Mouse (Mus musculus): ENCODE measurements at regions not wholly inside any gene's neighbourhood (a gene's known extent, or its start where the extent isn't known, plus 50 kb on each side); places are given as distances from the start of the nearest gene placed in this dataset.

GRCm38 (mm10) chr2:75468851-75469250 lies 190.2 kb upstream of the Hnrnpa3 start:
- no peaks in the 10 kb centered on the region for H3K27me3 ChIP-seq (ENCODE audit: control insufficient read depth, insufficient read depth, low read length)
- no peak overlapping the region for H3K27ac ChIP-seq (ENCODE audit: insufficient read depth, low read depth, low read length)
- no peaks in the 10 kb centered on the region for H3K36me3 ChIP-seq (ENCODE audit: control insufficient read depth, insufficient read depth, low read length)
- TF ChIP-seq POLR2A (IDR thresholded peaks at IDR 0.05; ENCODE audit: low read depth, low read length): no peak
- TF ChIP-seq CTCF (IDR thresholded peaks at IDR 0.05; ENCODE audit: extremely low read depth, insufficient read length, insufficient replicate concordance, low read depth, low read length): no peak
- H3K4me1 ChIP-seq (ENCODE audit: control insufficient read depth, insufficient read depth, insufficient read length, low read length): 0 out of 2 replicates have a peak, but pooled peaks cover 2% of the 10 kb centered on the region
- no peak overlapping the region for H3K4me3 ChIP-seq (ENCODE audit: low read depth, low read length)
- WGBS: 79% methylated on average over 8 of the region's 8 CpGs

GRCm38 (mm10) chr2:75469958-75470687 lies 188.9 kb upstream of the Hnrnpa3 start:
- H3K36me3 ChIP-seq (ENCODE audit: control insufficient read depth, insufficient read depth, low read length): no peaks in the 10 kb centered on the region
- no peaks in the 10 kb centered on the region for H3K27me3 ChIP-seq (ENCODE audit: control insufficient read depth, insufficient read depth, low read length)
- WGBS: 36% methylated on average over 15 of the region's 15 CpGs
- H3K27ac ChIP-seq (ENCODE audit: insufficient read depth, low read depth, low read length): no peak overlapping the region
- H3K4me3 ChIP-seq (ENCODE audit: low read depth, low read length): no peak overlapping the region
- TF ChIP-seq POLR2A (IDR thresholded peaks at IDR 0.05; ENCODE audit: low read depth, low read length) (no peak), CTCF (IDR thresholded peaks at IDR 0.05; ENCODE audit: extremely low read depth, insufficient read length, insufficient replicate concordance, low read depth, low read length) (no peak)
- 0 out of 2 replicates have a peak, but pooled peaks cover 2% of the 10 kb centered on the region for H3K4me1 ChIP-seq (ENCODE audit: control insufficient read depth, insufficient read depth, insufficient read length, low read length)

GRCm38 (mm10) chr2:75470688-75471054 lies 188.4 kb upstream of the Hnrnpa3 start:
- Histone ChIP-seq H3K4me3 (ENCODE audit: low read depth, low read length) (no peak overlapping the region), H3K27me3 (ENCODE audit: control insufficient read depth, insufficient read depth, low read length) (no peaks in the 10 kb centered on the region), H3K4me1 (ENCODE audit: control insufficient read depth, insufficient read depth, insufficient read length, low read length) (0 out of 2 replicates have a peak, but pooled peaks cover 2% of the 10 kb centered on the region), H3K36me3 (ENCODE audit: control insufficient read depth, insufficient read depth, low read length) (no peaks in the 10 kb centered on the region), H3K27ac (ENCODE audit: insufficient read depth, low read depth, low read length) (no peak overlapping the region)
- WGBS: 61% methylated on average over 9 of the region's 9 CpGs
- no peak for TF ChIP-seq CTCF (IDR thresholded peaks at IDR 0.05; ENCODE audit: extremely low read depth, insufficient read length, insufficient replicate concordance, low read depth, low read length)
- TF ChIP-seq POLR2A (IDR thresholded peaks at IDR 0.05; ENCODE audit: low read depth, low read length): no peak

- Histone ChIP-seq H3K4me3 (ENCODE audit: low read depth, low read length) (no peak overlapping the region), H3K4me1 (ENCODE audit: control insufficient read depth, insufficient read depth, insufficient read length, low read length) (0 out of 2 replicates have a peak, but pooled peaks cover 2% of the 10 kb centered on the region), H3K36me3 (ENCODE audit: control insufficient read depth, insufficient read depth, low read length) (no peaks in the 10 kb centered on the region), H3K27me3 (ENCODE audit: control insufficient read depth, insufficient read depth, low read length) (no peaks in the 10 kb centered on the region), H3K27ac (ENCODE audit: insufficient read depth, low read depth, low read length) (no peak overlapping the region)
- TF ChIP-seq CTCF (IDR thresholded peaks at IDR 0.05; ENCODE audit: extremely low read depth, insufficient read length, insufficient replicate concordance, low read depth, low read length): no peak
- TF ChIP-seq POLR2A (IDR thresholded peaks at IDR 0.05; ENCODE audit: low read depth, low read length): no peak
- 86% methylated on average over 9 of the region's 9 CpGs for WGBS
Measured at GRCm38 (mm10) chr2:75472489-75472888, 186.6 kb upstream of the Hnrnpa3 start.

- 0 out of 2 replicates have a peak, but pooled peaks cover 2% of the 10 kb centered on the region for H3K4me1 ChIP-seq (ENCODE audit: control insufficient read depth, insufficient read depth, insufficient read length, low read length)
- H3K36me3 ChIP-seq (ENCODE audit: control insufficient read depth, insufficient read depth, low read length): no peaks in the 10 kb centered on the region
- TF ChIP-seq POLR2A (IDR thresholded peaks at IDR 0.05; ENCODE audit: low read depth, low read length) (no peak), CTCF (IDR thresholded peaks at IDR 0.05; ENCODE audit: extremely low read depth, insufficient read length, insufficient replicate concordance, low read depth, low read length) (no peak)
- no peak overlapping the region for H3K4me3 ChIP-seq (ENCODE audit: low read depth, low read length)
- no peak overlapping the region for H3K27ac ChIP-seq (ENCODE audit: insufficient read depth, low read depth, low read length)
- WGBS: 71% methylated on average over 6 of the region's 6 CpGs
- H3K27me3 ChIP-seq (ENCODE audit: control insufficient read depth, insufficient read depth, low read length): no peaks in the 10 kb centered on the region
Measured at GRCm38 (mm10) chr2:75474509-75474908, 184.6 kb upstream of the Hnrnpa3 start.

- Histone ChIP-seq H3K4me1 (ENCODE audit: control insufficient read depth, insufficient read depth, insufficient read length, low read length) (no peaks in the 10 kb centered on the region), H3K27ac (ENCODE audit: insufficient read depth, low read depth, low read length) (no peak overlapping the region), H3K27me3 (ENCODE audit: control insufficient read depth, insufficient read depth, low read length) (no peaks in the 10 kb centered on the region), H3K4me3 (ENCODE audit: low read depth, low read length) (no peak overlapping the region), H3K36me3 (ENCODE audit: control insufficient read depth, insufficient read depth, low read length) (no peaks in the 10 kb centered on the region)
- 27% methylated on average over 1 of the region's 1 CpGs for WGBS
- TF ChIP-seq CTCF (IDR thresholded peaks at IDR 0.05; ENCODE audit: extremely low read depth, insufficient read length, insufficient replicate concordance, low read depth, low read length) (no peak), POLR2A (IDR thresholded peaks at IDR 0.05; ENCODE audit: low read depth, low read length) (no peak)
Measured at GRCm38 (mm10) chr2:75476350-75476749, 182.7 kb upstream of the Hnrnpa3 start.

GRCm38 (mm10) chr2:75477076-75477475 lies 182.0 kb upstream of the Hnrnpa3 start:
- WGBS: 68% methylated on average over 8 of the region's 8 CpGs
- TF ChIP-seq CTCF (IDR thresholded peaks at IDR 0.05; ENCODE audit: extremely low read depth, insufficient read length, insufficient replicate concordance, low read depth, low read length) (no peak), POLR2A (IDR thresholded peaks at IDR 0.05; ENCODE audit: low read depth, low read length) (no peak)
- no peaks in the 10 kb centered on the region for H3K36me3 ChIP-seq (ENCODE audit: control insufficient read depth, insufficient read depth, low read length)
- H3K4me1 ChIP-seq (ENCODE audit: control insufficient read depth, insufficient read depth, insufficient read length, low read length): peaks cover 2% of the 10 kb centered on the region; the same call in 1 of the 2 replicates
- H3K4me3 ChIP-seq (ENCODE audit: low read depth, low read length): no peak overlapping the region
- H3K27me3 ChIP-seq (ENCODE audit: control insufficient read depth, insufficient read depth, low read length): no peaks in the 10 kb centered on the region
- no peak overlapping the region for H3K27ac ChIP-seq (ENCODE audit: insufficient read depth, low read depth, low read length)

Measured in small intestine, adult 2 months (tissue).